In the genomic region with DNA sequence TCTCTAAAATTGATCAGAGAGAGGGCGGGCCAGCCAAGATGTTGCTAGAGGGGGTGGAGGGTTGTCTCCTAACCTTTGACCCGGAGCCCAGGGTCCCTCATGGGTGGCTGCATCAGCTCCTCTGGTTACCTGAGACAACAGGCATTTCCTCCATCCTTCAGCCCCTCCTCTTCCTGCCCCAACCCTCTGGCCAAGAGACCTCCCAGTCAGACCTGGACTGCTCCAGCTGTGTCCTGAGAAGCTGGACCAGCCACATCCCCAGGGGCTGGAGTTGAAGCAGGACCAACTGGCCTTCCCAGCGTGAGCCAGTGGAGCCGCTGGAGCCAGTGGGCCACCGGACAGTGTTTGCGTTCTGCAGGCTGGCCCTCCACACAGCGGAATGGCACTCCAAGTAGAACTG, we compare ENCODE assay signal across 7 mouse cellular contexts. TPM values are rescaled to one million over a fixed set of nuclear protein-coding genes. Genes with fewer than 3 reads are reported as not detected.
A peak's percentile ranks its signal among the peaks of the same experiment; 100 is the strongest.
DNase-seq lines count a peak whose midpoint lies in the region; ATAC-seq and TF ChIP-seq lines count a peak whose summit lies in the region.

A gene (plus strand): TSS at position 194 of the 400 bp plus-strand sequence.

- peak; percentile 57 for TF ChIP-seq POLR2A in ES-Bruce4 (IDR thresholded peaks at IDR 0.05; ENCODE audit: insufficient read depth, low read length)

- no peak within 1 kb of the TSS for H3K27ac ChIP-seq in ES-Bruce4 (ENCODE audit: insufficient read depth, low read length)
- H3K27ac ChIP-seq in forebrain, postnatal 0 days (ENCODE audit: low read depth, low read length) = peak within 1 kb of the TSS; percentile 72
- H3K27ac ChIP-seq in hindbrain, embryonic 11.5 days (ENCODE audit: low read depth, low read length) = peak within 1 kb of the TSS; percentile 42; the same call in 1 of the 2 replicates
- no peak within 1 kb of the TSS for H3K27ac ChIP-seq in midbrain, embryonic 16.5 days (ENCODE audit: low read length)

- no peaks in the 10 kb centered on the region for H3K36me3 ChIP-seq in ES-Bruce4 (ENCODE audit: control insufficient read depth, insufficient read depth, low read length, poor library complexity, severe bottlenecking)
- H3K36me3 ChIP-seq in forebrain, postnatal 0 days (ENCODE audit: insufficient read depth) = no peaks in the 10 kb centered on the region
- H3K36me3 ChIP-seq in hindbrain, embryonic 11.5 days (ENCODE audit: control insufficient read depth, insufficient read depth, low read length) = no peaks in the 10 kb centered on the region
- H3K36me3 ChIP-seq in midbrain, embryonic 16.5 days (ENCODE audit: control insufficient read depth, insufficient read depth, low read length) = no peaks in the 10 kb centered on the region

- H3K27me3 ChIP-seq in ES-Bruce4 (ENCODE audit: control insufficient read depth, insufficient read depth, low read length, poor library complexity, severe bottlenecking) = no peaks in the 10 kb centered on the region
- H3K27me3 ChIP-seq in forebrain, postnatal 0 days (ENCODE audit: insufficient read depth, low read length) = no peaks in the 10 kb centered on the region
- H3K27me3 ChIP-seq in hindbrain, embryonic 11.5 days (ENCODE audit: control insufficient read depth, insufficient read depth, low read length) = peaks cover 24% of the 10 kb centered on the region
- peaks cover 18% of the 10 kb centered on the region for H3K27me3 ChIP-seq in midbrain, embryonic 16.5 days (ENCODE audit: control insufficient read depth, insufficient read depth, low read depth, low read length)

- H3K9ac ChIP-seq in ES-Bruce4 (ENCODE audit: low read depth, poor library complexity, severe bottlenecking) = peak within 1 kb of the TSS; percentile 77
- peak within 1 kb of the TSS; percentile 79 for H3K9ac ChIP-seq in forebrain, postnatal 0 days
- peak within 1 kb of the TSS; percentile 83 for H3K9ac ChIP-seq in hindbrain, embryonic 11.5 days (ENCODE audit: low read depth, low read length)
- H3K9ac ChIP-seq in midbrain, embryonic 16.5 days (ENCODE audit: low read depth, low read length) = peak within 1 kb of the TSS; percentile 74

- H3K4me1 ChIP-seq in ES-Bruce4 (ENCODE audit: control insufficient read depth, insufficient read depth, low read length) = peaks cover 4% of the 10 kb centered on the region
- H3K4me1 ChIP-seq in forebrain, postnatal 0 days (ENCODE audit: insufficient read depth) = peaks cover 23% of the 10 kb centered on the region
- H3K4me1 ChIP-seq in hindbrain, embryonic 11.5 days (replicated peaks; ENCODE audit: control insufficient read depth, insufficient read depth, low read length) = peaks cover 10% of the 10 kb centered on the region; the same call in 1 of the 2 replicates
- peaks cover 25% of the 10 kb centered on the region for H3K4me1 ChIP-seq in midbrain, embryonic 16.5 days (ENCODE audit: control insufficient read depth, insufficient read depth, low read length)

- no peak for TF ChIP-seq EP300 in ES-Bruce4 (IDR thresholded peaks at IDR 0.05; ENCODE audit: insufficient read depth, low read depth, low read length)

- H3K9me3 ChIP-seq in ES-Bruce4 (replicated peaks; ENCODE audit: control insufficient read depth, insufficient read depth, low read length, poor library complexity, severe bottlenecking) = no peaks in the 10 kb centered on the region
- no peaks in the 10 kb centered on the region for H3K9me3 ChIP-seq in forebrain, postnatal 0 days (ENCODE audit: low read length)
- H3K9me3 ChIP-seq in hindbrain, embryonic 11.5 days (ENCODE audit: control insufficient read depth, low read length) = no peaks in the 10 kb centered on the region
- H3K9me3 ChIP-seq in midbrain, embryonic 16.5 days (replicated peaks; ENCODE audit: control insufficient read depth, low read length, poor library complexity, severe bottlenecking) = no peaks in the 10 kb centered on the region

- H3K4me3 ChIP-seq in ES-Bruce4 (ENCODE audit: low read depth, low read length) = peak within 1 kb of the TSS; percentile 76
- peak within 1 kb of the TSS; percentile 55 for H3K4me3 ChIP-seq in forebrain, postnatal 0 days (ENCODE audit: low read depth, low read length)
- peak within 1 kb of the TSS; percentile 58 for H3K4me3 ChIP-seq in hindbrain, embryonic 11.5 days (ENCODE audit: low read depth, low read length)
- peak within 1 kb of the TSS; percentile 55 for H3K4me3 ChIP-seq in midbrain, embryonic 16.5 days (ENCODE audit: low read depth, low read length)

- TF ChIP-seq CTCF in ES-Bruce4 (IDR thresholded peaks at IDR 0.05; ENCODE audit: low read depth, low read length) = no peak
- TF ChIP-seq CTCF in forebrain, postnatal 0 days (IDR thresholded peaks at IDR 0.05; ENCODE audit: low read depth) = no peak

- ATAC-seq in forebrain, postnatal 0 days = no peak
- ATAC-seq in hindbrain, embryonic 11.5 days (ENCODE audit: low FRiP score) = no peak
- no peak for ATAC-seq in midbrain, embryonic 16.5 days

- H3K4me2 ChIP-seq in forebrain, postnatal 0 days (ENCODE audit: low read depth) = peak within 1 kb of the TSS; percentile 85
- H3K4me2 ChIP-seq in hindbrain, embryonic 11.5 days (replicated peaks; ENCODE audit: low read depth, low read length) = peak within 1 kb of the TSS; percentile 91
- H3K4me2 ChIP-seq in midbrain, embryonic 16.5 days (ENCODE audit: low read length) = peak within 1 kb of the TSS; percentile 81

- WGBS in forebrain, postnatal 0 days = 80% methylated on average over 7 of the region's 7 CpGs
- WGBS in hindbrain, embryonic 11.5 days = 63% methylated on average over 7 of the region's 7 CpGs
- WGBS in midbrain, embryonic 16.5 days = 78% methylated on average over 7 of the region's 7 CpGs

- peak; percentile 48 for DNase-seq in adipocyte (ENCODE audit: low spot score)
- no peak for DNase-seq in forebrain, postnatal 0 days
- DNase-seq in hindbrain, embryonic 11.5 days (ENCODE audit: low spot score) = no peak
- no peak for DNase-seq in left cerebral cortex, adult 8-10 months (ENCODE audit: low spot score in 2 of 2)
- no peak for DNase-seq in retina, postnatal 1 day

RNA-seq across cellular contexts. Expression of the gene that starts here (rescaled TPM):
- polyA plus RNA-seq in ES-Bruce4 (2011; ENCODE audit: insufficient read depth, insufficient read length, low read depth, missing spikeins) = 78.7 and 82.9 TPM in 2 replicates
- 17.5 and 21.0 TPM in 2 replicates for total RNA-seq in forebrain, postnatal 0 days (2014; rRNA removed)
- 6.5 and 8.2 TPM in 2 replicates for polyA plus RNA-seq in forebrain, postnatal 0 days (2015; fragmentation: Nextera tagmentation; extraction: Ambion mirVana)
- 9.9 and 10.4 TPM in 2 replicates for polyA plus RNA-seq in hindbrain, embryonic 11.5 days (2014; fragmentation: Nextera tagmentation; extraction: Ambion mirVana)
- total RNA-seq in left cerebral cortex, adult 8-10 months (2022) = 10 to 100 TPM; 18.2 to 27.0 (median 21.2) TPM
- 10.3 and 10.8 TPM in 2 replicates for polyA plus RNA-seq in midbrain, embryonic 16.5 days (2015; fragmentation: Nextera tagmentation; extraction: Ambion mirVana)

Comparison
In these comparisons a context has a peak if more than half of its experiments do, and no peak if none do; other contexts are left out.
1. H3K27ac ChIP-seq: peak in forebrain, postnatal 0 days (single experiment) and hindbrain, embryonic 11.5 days (single experiment); none in ES-Bruce4 (single experiment) and midbrain, embryonic 16.5 days (single experiment).
2. Peak in every context shown above with its lines, with median percentiles within 50 percentile points of each other: H3K4me3 ChIP-seq, H3K9ac ChIP-seq and H3K4me2 ChIP-seq.